Mouse (Mus musculus): ENCODE data around the gene Erich2. TPM values are rescaled to one million over a fixed set of nuclear protein-coding genes. Genes with fewer than 3 reads are reported as not detected.

Erich2 gene
- polyA plus RNA-seq, 1 experiment from 2014 or later: 0.13 TPM

GRCm38 (mm10) chr2:70551446-70551845 is 42.8 kb downstream of the Erich2 start:
- Histone ChIP-seq H3K9me3 (replicated peaks) (no peaks in the 10 kb centered on the region), H3K4me2 (no peak overlapping the region), H3K36me3 (no peaks in the 10 kb centered on the region), H3K4me1 (no peaks in the 10 kb centered on the region), H3K27ac (no peak overlapping the region), H3K27me3 (replicated peaks) (peaks cover 6% of the 10 kb centered on the region; the same call in 1 of the 2 replicates), H3K9ac (no peak overlapping the region), H3K4me3 (no peak overlapping the region)
- WGBS (ENCODE audit: insufficient replicate concordance): 64% methylated on average over 2 of the region's 2 CpGs
- no peak for ATAC-seq

DNA sequence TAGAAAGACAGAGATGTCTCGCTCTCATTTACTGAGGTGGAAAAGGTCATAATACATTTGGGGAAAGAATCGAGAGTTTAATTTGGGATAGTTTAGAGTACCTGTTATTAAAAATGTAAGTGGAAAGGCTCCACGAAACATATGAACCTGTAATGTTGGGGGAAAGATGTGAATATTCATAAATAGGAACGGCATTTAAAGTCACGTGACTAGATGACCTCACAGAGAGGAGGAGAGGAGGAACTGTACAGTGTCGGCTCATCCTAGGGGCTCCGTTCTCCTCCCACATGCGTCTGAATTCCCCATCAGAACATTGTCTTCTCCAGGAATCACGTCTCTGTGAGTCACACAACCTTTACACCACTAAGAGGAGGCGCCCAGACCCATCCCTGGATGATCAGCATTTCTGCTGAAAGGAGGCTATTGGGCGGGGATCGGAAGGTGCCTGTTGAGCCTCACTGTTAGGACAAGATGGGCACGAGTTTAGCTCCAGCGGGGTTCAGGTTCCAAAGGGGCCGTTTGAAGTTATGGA is 43.5 kb downstream of the Erich2 start:
- Histone ChIP-seq H3K9ac (no peak overlapping the region), H3K27me3 (replicated peaks) (peaks cover 11% of the 10 kb centered on the region; the same call in 1 of the 2 replicates), H3K36me3 (no peaks in the 10 kb centered on the region), H3K9me3 (replicated peaks) (no peaks in the 10 kb centered on the region), H3K4me3 (no peak overlapping the region), H3K4me1 (no peaks in the 10 kb centered on the region), H3K27ac (no peak overlapping the region), H3K4me2 (no peak overlapping the region)
- ATAC-seq: no peak
- 69% methylated on average over 15 of the region's 15 CpGs for WGBS (ENCODE audit: insufficient replicate concordance)

DNA sequence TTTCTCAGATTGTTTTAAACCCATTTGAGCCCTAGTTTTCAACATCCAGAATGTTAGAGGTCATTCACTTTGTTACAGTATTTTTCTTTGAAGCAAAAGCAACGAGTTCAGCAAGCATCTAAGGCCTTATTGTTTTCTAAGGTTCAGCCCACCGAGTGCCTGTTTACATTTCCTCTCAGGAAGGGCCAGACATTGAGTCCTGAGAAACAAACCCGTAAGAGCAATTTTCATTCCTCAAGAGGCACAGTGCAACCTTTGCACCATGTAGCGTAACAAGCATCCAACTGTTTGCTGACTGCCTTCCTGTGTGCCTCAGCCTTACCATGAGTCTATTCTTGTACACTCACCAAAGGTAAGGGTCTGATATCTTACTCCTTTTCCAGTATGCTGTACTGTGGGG is 44.2 kb downstream of the Erich2 start, which contains the start of gene Gad1:
Gene Gad1, plus strand, starts transcription at position 301 of the 400 bp plus-strand sequence.
- ATAC-seq: no peak
- H3K9ac ChIP-seq: no peak within 1 kb of the TSS
- H3K9me3 ChIP-seq (replicated peaks): no peaks in the 10 kb centered on the region
- H3K27me3 ChIP-seq (replicated peaks): peaks cover 11% of the 10 kb centered on the region; the same call in 1 of the 2 replicates
- H3K4me2 ChIP-seq: no peak within 1 kb of the TSS
- no peak within 1 kb of the TSS for H3K4me3 ChIP-seq
- 45% methylated on average over 4 of the region's 4 CpGs for WGBS (ENCODE audit: insufficient replicate concordance)
- no peak within 1 kb of the TSS for H3K27ac ChIP-seq
- no peaks in the 10 kb centered on the region for H3K36me3 ChIP-seq
- H3K4me1 ChIP-seq: no peaks in the 10 kb centered on the region

DNA sequence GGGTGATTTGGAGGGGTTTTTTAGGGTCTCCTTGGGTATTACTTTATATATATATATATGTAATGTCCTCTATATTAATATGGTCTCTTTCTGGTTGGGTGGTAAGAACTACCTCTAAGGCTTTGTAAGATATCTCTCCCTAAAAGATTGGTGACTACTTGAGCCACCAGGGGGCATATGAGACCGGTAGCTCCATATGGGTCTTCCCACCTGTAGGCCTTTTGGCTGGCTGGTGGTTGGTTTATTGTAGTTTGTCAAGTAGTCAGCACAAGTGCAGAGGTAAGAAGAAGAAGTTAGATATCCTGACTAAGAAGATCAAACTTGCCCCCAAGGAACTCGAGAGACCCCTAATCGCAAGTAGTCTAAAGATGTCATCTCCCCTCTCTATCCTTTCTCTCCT is 45.2 kb downstream of the Erich2 start:
- H3K9me3 ChIP-seq (replicated peaks): no peaks in the 10 kb centered on the region
- no peak overlapping the region for H3K9ac ChIP-seq
- no peaks in the 10 kb centered on the region for H3K36me3 ChIP-seq
- H3K4me3 ChIP-seq: no peak overlapping the region
- peaks cover 18% of the 10 kb centered on the region for H3K27me3 ChIP-seq (replicated peaks)
- 58% methylated on average over 3 of the region's 3 CpGs for WGBS (ENCODE audit: insufficient replicate concordance)
- ATAC-seq: no peak
- no peak overlapping the region for H3K27ac ChIP-seq
- no peaks in the 10 kb centered on the region for H3K4me1 ChIP-seq
- no peak overlapping the region for H3K4me2 ChIP-seq

- Histone ChIP-seq H3K27ac (no peak overlapping the region), H3K9ac (no peak overlapping the region), H3K27me3 (replicated peaks) (peaks cover 63% of the 10 kb centered on the region), H3K4me1 (peaks cover 9% of the 10 kb centered on the region; the same call in 1 of the 2 replicates), H3K36me3 (no peaks in the 10 kb centered on the region), H3K4me2 (no peak overlapping the region), H3K9me3 (replicated peaks) (no peaks in the 10 kb centered on the region), H3K4me3 (no peak overlapping the region)
- no peak for ATAC-seq
- WGBS (ENCODE audit: insufficient replicate concordance): 8% methylated on average over 16 of the region's 18 CpGs
Measured at GRCm38 (mm10) chr2:70558112-70558842, 49.7 kb downstream of the Erich2 start.

- Histone ChIP-seq H3K36me3 (no peaks in the 10 kb centered on the region), H3K27me3 (replicated peaks) (peaks cover 70% of the 10 kb centered on the region), H3K9me3 (replicated peaks) (no peaks in the 10 kb centered on the region), H3K27ac (no peak overlapping the region), H3K4me1 (peaks cover 14% of the 10 kb centered on the region; the same call in 1 of the 2 replicates), H3K4me2 (no peak overlapping the region), H3K4me3 (no peak overlapping the region), H3K9ac (no peak overlapping the region)
- ATAC-seq: no peak
- 13% methylated on average over 24 of the region's 24 CpGs for WGBS (ENCODE audit: insufficient replicate concordance)
Measured at GRCm38 (mm10) chr2:70558843-70559451, 50.3 kb downstream of the Erich2 start.

GRCm38 (mm10) chr2:70559520-70559919 is 50.9 kb downstream of the Erich2 start:
- H3K4me3 ChIP-seq: no peak overlapping the region
- no peak overlapping the region for H3K9ac ChIP-seq
- peaks cover 14% of the 10 kb centered on the region; the same call in 1 of the 2 replicates for H3K4me1 ChIP-seq
- no peak for ATAC-seq
- H3K9me3 ChIP-seq (replicated peaks): no peaks in the 10 kb centered on the region
- peaks cover 75% of the 10 kb centered on the region for H3K27me3 ChIP-seq (replicated peaks)
- no peak overlapping the region for H3K4me2 ChIP-seq
- WGBS (ENCODE audit: insufficient replicate concordance): 3% methylated on average over 13 of the region's 13 CpGs
- no peaks in the 10 kb centered on the region for H3K36me3 ChIP-seq
- H3K27ac ChIP-seq: no peak overlapping the region

DNA sequence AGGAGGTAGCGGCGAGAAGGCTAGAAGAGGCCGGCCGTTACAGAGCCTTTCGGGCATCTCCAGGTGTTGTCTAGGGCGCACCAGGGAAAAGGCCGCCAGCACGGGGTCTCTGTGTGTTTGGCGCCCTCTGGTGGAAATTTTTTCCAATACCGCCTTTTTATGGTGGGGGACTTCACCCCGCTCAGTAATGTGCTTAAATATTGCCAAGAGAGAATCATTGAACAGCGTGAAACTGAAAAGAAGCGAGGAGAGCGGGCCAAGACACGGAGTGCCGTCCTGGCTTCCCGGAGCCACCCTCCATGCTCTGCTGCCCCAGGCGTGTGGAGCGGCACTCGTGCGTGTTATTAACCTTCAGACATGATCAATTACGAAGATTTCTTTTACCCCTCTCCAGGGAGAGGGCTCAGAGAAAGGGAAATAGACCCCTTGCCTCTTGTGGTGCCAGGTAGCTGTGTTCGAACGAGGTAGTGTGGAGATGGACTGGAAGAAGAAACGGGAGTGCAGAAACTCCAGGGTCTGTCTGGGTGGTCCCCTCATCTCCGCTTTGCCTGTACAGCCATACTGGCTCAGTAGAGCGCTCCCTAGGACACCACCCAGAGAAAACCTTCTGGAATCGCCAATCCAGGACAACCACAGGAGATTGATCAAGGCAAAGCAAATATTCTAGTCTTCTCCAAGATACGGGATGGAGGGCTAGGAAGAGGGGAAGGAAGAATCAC is 52.6 kb downstream of the Erich2 start:
- Histone ChIP-seq H3K4me3 (no peak overlapping the region), H3K4me2 (no peak overlapping the region)
- WGBS (ENCODE audit: insufficient replicate concordance): 2% methylated on average over 29 of the region's 29 CpGs

GRCm38 (mm10) chr2:70562011-70562491 is 53.4 kb downstream of the Erich2 start:
- H3K36me3 ChIP-seq: no peaks in the 10 kb centered on the region
- peaks cover 22% of the 10 kb centered on the region; the same call in 1 of the 2 replicates for H3K4me1 ChIP-seq
- no peak overlapping the region for H3K9ac ChIP-seq
- no peak for ATAC-seq
- H3K9me3 ChIP-seq (replicated peaks): no peaks in the 10 kb centered on the region
- peaks cover 89% of the 10 kb centered on the region for H3K27me3 ChIP-seq (replicated peaks)
- peak overlapping the region; percentile 5; the same call in 1 of the 2 replicates for H3K4me2 ChIP-seq
- H3K27ac ChIP-seq: no peak overlapping the region
- WGBS (ENCODE audit: insufficient replicate concordance): 1% methylated on average over 39 of the region's 42 CpGs
- H3K4me3 ChIP-seq: no peak overlapping the region; the same call in 1 of the 2 replicates

More for the DNA sequence above, 52.6 kb downstream of the Erich2 start:
- no peaks in the 10 kb centered on the region for H3K36me3 ChIP-seq
- H3K4me1 ChIP-seq: peaks cover 15% of the 10 kb centered on the region; the same call in 1 of the 2 replicates
- no peak overlapping the region for H3K9ac ChIP-seq
- no peak overlapping the region for H3K27ac ChIP-seq
- no peak for ATAC-seq
- peaks cover 89% of the 10 kb centered on the region for H3K27me3 ChIP-seq (replicated peaks)
- H3K9me3 ChIP-seq (replicated peaks): no peaks in the 10 kb centered on the region

- Histone ChIP-seq H3K27ac (no peak overlapping the region), H3K4me2 (peak overlapping the region; percentile 5; the same call in 1 of the 2 replicates), H3K27me3 (replicated peaks) (peaks cover 95% of the 10 kb centered on the region), H3K9ac (no peak overlapping the region), H3K9me3 (replicated peaks) (no peaks in the 10 kb centered on the region), H3K36me3 (no peaks in the 10 kb centered on the region), H3K4me1 (peaks cover 24% of the 10 kb centered on the region), H3K4me3 (no peak overlapping the region)
- 1% methylated on average over 34 of the region's 34 CpGs for WGBS (ENCODE audit: insufficient replicate concordance)
- no peak for ATAC-seq
Measured at GRCm38 (mm10) chr2:70562611-70562980, 54.0 kb downstream of the Erich2 start.

DNA sequence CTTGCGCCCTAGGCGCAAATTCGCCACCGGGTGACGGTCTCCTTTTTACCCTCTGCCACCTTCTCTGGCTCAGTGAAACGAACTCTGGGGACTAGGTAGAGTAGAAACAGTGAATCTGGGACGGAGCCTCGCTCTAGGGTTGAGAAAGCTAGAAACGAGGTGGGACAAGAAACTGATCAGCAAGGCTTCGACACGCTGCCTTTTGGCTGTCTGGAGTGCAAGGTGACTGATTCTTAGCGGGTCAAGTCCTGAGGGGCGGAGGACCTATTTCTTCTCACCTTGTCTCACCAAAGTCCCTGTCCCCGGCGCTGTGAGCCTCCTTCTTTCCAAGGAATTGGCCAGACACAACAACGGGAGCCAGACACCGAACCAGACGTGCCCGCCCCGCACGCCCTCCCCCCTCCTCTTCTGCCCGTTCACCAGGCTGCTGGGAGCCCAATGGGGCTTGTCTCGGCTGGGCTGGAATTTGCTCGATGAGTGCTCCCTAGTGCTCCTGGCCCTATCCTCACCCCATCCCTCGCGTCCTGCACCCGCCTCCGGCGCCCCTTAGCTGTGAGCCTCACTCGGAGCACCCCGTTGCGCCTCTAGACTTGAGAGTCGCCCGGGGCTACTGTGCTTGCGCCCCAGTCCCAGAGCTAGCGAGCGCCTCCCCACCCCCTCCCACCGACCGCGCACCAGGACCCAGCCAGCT is 54.5 kb downstream of the Erich2 start:
- Histone ChIP-seq H3K4me2 (no peak overlapping the region), H3K27me3 (replicated peaks) (peaks cover 100% of the 10 kb centered on the region), H3K27ac (no peak overlapping the region), H3K4me1 (peaks cover 24% of the 10 kb centered on the region), H3K36me3 (no peaks in the 10 kb centered on the region), H3K4me3 (no peak overlapping the region), H3K9ac (no peak overlapping the region), H3K9me3 (replicated peaks) (no peaks in the 10 kb centered on the region)
- 3% methylated on average over 40 of the region's 40 CpGs for WGBS (ENCODE audit: insufficient replicate concordance)
- no peak for ATAC-seq

All from liver, embryonic 12.5 days (tissue).